Mouse (Mus musculus) NIH3T3 (cell line): ENCODE data around the gene Bag5.
"Not testable (repeated sequence)": the region's sequence is repeated elsewhere in the genome, so short reads cannot be mapped to it uniquely, and the experiment has no call there.

Source experiments
- DNase-seq: peaks from one replicate; pipeline ENCODE4 v3.0.0-alpha.2; 2012; ENCODE audit warnings: low read depth

The Bag5 gene

DNA sequence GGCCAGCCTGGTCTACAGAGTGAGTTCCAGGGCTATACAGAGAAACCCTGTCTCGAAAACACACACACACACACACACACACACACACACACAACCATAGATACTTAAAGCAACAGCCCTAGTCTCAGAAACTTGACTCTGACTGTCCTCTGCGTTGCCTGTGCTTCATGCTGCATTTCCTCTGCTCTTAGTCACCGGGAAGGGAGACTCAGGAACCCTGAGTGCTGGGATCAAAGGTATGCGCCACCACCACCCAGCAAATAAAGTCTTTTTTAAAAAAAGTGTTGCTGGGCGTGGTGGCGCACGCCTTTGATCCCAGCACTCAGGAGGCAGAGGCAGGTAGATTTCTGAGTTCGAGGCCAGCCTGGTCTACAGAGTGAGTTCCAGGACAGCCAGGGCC, 23.6 kb upstream of the Bag5 start:
- DNase-seq = not testable (repeated sequence)

DNA sequence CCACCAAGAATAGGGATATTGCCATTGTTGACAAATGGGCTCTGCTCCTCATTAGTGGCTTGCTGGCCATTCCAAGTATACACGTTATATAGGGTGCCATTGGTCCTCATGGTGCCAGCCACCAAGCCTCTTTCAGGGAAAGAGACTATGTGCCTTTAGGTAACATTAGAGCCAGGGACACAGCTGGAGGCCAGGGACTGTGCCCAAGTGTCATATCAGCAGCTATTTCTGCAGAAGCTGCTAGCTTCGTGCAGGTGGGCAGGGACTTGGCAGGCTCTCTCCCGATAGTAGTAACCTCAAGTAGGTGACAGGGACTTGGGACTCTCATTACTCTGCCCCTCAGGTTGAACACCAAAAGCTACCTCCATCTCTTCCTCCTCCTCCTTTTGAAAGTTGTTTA, 21.9 kb upstream of the Bag5 start:
- no peak for DNase-seq

DNA sequence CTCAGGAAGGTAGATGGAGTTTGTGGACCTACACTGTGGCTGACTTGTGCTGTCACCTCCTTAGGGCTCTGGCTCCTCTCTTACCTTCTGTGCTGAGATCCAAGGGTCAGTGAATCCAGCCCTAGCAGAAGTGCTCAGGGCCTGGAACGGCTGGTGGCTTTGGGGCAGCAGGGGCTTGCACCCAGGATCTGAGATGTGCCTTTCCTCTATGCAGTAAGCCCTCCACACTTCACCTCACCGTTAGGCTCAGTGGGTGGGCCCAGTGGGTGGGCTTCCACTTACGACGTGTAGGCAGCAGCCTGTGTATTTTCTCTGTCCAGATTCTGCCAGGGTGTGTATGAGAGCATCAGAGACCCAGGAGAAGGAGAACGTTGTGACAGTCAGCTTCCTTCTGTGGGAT, 19.9 kb upstream of the Bag5 start:
- DNase-seq = no peak

DNA sequence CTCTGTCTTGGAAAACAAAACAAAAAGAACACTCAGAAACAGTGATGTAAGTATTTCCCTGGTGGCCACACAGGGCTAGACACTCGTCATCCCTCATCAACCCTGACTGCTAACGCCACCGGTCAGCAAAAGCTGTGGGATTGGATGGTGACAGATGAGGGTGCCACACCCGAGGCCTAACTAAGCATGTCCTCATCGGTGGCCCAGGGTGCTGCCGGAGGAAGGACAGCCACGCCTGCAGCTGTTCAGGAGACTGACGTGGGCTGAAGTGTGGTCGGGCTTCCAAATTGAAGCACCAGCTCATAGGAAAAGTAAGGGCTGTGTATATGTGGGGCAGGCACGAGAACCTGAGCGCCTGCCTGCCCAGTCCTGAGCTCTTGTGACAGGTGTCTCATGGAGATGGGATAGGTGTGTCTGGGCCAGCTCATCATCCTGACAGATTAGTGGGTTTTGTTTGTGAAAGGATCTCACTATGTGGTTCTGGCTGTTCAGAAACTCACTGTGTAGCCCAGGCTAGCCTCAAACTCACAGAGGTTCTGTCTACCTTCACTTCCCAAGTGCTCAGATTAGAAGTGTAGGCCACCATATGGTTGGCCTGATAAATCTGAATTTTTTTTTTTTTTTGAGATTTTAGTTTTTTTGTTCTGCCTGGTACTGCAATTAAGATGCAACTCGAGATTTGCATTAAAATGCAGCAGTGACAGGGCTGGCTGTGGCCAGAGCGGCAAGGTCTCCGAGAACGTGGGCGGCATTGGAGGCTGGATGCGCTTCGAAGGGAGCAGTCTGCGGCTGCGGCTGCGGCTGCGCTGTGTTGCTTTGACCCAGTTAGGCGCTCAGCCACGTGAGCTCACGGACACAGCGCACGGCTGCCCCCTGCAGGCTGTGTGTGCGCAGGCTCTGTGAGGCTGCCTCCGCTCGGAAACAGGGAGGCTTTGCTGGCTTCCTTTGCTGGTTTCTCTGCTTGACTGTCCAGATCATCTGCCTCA, 19.1 kb upstream of the Bag5 start:
- DNase-seq = peak; percentile 96

DNA sequence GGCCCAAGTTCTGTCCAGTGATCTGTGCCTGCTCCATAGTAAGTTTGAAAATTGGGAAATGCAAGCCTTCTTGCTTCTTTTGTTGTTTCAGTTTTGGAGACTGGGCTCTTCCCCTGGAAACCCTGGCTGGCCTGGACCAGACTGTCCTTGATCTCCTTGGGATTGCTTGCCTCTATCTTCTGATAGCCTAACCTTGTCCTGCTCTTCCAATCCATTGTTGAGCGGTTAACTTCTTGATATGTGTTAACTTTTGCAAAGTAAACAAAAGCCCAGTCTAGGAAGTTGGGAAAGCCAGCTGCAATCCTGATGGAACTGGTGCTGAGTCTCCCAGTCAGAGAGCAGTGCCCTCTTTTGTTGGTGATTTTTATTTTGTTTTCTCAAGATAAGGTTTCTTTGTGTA, 14.9 kb upstream of the Bag5 start:
- no peak for DNase-seq

DNA sequence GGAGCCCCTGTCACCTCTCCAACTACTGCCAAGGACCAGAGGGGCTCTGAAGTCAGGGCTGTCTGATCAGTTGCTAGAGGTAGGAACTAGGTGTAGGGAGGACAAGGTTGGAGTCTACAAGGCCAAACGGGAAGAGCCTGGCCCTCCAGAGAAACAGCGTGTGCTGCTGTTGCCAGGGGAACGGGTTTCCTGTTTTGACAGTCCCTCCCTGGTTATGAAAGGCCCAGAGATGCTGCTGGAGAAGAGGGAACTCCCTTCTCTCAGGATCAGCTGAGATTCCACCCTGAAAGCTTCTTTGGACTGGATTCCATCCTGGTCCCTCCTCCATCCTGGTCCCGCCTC, 13.0 kb upstream of the Bag5 start:
- no peak for DNase-seq

DNA sequence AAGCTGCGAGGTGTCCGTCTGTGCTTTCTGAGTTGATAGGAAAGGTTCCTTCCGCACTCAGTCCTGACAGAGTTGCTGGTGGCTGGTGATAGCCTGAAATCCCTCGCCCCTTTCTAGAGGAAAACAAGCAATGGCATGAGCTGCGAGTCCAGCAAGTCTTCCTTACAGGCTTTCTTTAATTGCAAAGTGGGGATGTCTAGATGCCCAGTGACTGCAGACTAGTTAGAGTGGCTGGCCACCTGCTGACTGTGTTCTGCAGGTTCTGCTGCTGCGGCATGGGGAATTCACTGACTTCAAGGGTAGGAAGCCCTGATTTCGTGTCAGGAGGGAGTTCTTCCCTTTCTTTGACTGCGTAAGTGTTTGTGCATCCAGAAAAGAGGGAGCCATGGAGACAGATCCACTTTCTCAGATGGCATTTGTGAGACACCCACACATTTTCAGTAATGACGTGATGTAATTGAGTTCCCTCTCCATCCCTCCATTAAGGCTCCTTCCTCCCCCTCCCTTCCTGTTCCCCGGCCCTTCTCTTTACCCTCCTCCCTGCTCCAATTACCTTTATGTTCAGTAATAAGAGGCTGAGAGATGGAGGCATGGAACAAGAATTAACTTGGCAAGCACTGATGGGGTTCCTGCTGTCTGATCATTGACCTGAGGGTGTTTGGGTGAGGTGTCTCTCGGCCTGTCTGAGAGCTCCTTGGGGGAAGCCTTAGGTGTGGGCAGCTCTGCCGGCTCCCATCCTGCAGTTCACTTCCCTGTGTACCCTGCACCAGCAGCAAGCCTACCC, 12.5 kb upstream of the Bag5 start:
- no peak for DNase-seq

DNA sequence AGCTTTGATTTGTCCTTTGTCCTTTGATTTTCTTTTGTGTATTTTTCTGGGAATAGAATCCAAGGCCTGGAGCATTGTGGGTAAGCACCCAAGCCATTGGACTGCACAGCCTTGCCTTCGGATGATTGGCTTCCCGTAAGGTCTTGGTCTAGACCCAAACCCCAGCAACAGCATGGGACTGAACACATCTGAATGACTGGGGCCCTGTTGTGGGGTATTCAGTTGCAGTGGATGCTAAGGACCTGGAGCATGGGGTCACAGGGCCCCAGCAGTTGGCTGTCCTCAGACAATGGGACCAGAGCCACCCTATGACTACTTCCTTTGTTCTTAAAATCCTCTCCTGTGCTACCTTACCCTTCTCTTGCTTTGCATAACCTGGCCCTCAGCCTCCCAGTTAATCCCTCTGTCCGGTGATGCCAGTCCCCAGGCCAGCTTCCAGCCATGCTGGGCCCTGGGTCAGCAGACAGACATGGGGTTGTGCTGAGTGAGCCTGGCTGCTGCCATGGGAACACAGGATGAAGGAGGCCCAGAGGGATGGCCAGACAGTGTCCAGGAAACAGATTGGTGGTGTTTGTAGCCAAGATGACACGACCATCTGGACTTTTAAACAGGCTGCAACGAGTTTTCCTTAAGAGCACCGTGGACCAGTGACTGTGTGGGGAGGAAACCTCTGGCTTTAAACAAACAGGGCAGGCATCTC, 11.7 kb upstream of the Bag5 start:
- no peak for DNase-seq

DNA sequence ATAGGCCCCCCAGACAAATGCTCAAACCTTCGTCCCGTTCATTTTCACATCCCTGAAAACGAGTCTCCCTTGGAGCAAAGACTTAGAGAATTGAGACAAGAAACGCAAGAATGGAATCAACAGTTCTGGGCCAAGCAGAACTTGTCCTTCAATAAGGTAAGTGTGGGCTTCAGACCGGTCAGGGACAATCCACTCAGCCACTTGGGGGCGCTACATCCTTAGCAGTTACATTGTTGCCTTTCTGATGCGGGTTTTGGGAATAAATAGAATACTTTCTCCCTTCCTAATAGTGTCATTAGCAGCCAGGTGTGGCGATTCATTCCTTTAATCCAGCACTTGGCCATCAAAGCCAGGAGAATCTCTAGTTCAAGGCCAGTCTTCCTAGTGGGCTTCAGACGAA, 9.6 kb upstream of the Bag5 start:
- peak; percentile 60 for DNase-seq

DNA sequence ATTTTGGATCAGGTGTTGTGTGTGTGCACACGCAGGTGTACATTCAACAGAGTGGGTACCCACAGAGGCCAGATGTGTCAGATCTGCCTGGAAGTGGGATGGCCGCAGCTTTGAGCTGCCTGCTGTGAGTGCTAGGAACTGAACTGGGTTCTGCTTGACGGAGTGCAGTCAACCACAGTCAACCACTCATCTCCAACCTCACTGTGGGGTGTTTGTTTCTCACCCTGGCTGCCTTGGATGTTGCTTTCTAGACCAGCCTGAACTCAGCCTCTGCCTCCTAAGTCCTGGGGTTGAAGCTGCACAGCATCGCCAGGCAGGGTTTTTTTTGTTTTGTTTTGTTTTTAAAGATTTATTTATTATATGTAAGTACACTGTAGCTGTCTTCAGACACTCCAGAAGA, 7.2 kb upstream of the Bag5 start:
- no peak for DNase-seq

DNA sequence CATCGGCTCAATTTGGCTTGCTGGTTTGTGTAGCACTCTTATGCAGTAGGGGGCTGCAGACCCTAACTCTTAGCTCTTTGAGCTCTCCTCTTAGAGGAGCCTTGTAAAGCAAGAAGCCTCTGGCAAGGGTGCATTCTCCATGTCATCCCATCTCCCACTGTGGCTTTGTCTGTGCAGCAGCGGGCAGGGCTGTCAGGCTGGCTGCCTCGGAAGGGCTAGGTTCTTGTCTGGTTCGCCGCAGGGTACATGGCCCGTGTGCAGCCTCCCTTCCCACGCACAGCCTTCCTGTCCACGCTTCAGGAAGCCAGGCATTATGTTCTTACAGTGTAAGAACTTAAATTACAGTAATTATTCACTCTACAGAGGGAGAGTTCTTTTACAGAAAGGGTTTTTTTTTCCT, 5.6 kb upstream of the Bag5 start:
- DNase-seq = no peak

DNA sequence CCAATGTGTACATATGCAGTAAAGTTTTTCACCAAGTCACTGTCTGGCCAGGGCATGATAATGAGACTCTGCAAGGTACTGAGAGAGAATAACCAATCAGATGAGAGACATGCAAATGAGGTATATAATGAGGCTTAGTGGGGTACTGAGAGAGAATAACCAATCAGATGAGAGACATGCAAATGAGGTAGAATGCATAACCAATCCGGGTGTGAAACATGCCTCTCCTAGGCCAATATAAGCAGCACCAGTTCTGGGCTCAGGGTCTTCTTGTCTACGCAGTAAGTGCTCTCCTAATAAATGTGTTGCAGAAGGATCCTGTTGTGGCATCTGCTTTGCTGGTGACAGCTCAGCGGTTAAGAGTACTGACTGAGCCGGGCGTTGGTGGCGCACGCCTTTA, 3.4 kb upstream of the Bag5 start:
- DNase-seq = no peak

DNA sequence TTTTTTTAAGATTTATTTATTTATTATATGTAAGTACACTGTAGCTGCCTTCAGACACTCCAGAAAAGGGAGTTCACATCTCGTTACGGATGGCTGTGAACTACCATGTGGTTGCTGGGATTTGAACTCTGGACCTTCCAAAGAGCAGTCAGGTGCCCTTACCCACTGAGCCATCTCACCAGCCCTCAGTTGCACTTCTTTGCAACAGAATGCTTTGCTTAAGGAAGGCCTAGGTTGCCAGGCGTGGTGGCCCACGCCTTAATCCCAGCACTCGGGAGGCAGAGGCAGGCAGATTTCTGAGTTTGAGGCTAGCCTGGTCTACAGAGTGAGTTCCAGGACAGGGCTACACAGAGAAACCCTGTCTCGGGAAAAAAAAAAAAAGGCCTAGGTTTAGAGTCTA, 823 bp upstream of the Bag5 start:
- DNase-seq = not testable (repeated sequence)

DNA sequence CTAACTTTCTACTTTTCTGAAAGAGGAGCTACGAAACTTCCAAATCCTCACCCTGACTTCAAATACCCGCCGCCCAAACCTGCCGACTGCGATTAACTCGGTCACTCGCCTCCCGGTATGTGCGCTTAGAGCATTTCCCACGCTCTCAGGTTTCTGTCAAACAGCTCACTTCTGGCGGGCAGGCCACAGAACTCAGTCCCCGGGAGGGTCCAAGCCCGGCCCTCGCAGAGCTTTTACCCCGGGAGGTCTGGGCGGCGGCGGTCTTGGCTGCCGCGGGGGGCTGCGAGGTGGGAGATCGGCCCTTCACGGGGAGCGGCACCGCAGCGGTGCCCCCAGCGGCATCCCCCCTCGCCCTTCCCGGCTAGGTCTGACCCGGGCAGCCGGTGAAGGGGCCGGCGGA, 581 bp downstream of the Bag5 start:
- peak; percentile 32 for DNase-seq

DNA sequence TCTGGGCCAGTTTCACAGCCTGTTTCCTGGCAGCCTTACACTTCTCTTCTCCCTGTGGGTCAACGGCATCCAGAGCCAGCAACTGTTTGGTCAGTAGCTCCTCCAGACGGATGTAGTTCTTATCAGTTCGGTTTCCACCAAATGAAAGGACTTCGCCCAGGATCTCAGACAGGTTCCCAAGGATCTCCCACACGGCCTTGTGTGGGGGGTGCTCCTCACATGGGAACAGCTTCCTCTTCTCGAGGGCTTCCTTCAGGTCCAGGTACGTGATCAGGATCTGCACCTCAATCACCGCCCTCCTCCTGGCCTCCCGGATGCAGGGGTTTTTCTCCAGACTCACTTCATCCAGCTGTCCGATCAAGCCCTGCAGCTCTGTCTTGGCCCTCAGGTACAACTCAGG, 3.0 kb downstream of the Bag5 start:
- no peak for DNase-seq

DNA sequence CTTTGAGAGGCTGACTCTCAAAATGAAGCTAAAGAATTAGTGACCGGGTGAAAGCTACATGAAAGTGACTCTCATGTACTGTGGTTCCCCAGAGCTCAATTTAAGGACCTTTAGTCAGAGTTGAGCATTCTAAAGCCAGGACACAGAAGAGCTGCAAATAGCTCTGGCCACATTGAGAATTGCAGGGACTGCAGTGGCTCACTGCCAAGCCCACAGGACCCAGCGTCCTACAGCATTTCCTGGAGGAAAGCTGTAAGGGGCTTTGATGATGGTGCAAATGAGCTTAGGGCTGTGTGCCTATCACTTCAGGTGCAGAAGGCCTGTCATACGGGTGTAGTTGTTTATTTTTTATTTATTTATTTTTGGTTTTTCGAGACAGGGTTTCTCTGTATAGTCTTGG, 4.9 kb downstream of the Bag5 start:
- DNase-seq = no peak

DNA sequence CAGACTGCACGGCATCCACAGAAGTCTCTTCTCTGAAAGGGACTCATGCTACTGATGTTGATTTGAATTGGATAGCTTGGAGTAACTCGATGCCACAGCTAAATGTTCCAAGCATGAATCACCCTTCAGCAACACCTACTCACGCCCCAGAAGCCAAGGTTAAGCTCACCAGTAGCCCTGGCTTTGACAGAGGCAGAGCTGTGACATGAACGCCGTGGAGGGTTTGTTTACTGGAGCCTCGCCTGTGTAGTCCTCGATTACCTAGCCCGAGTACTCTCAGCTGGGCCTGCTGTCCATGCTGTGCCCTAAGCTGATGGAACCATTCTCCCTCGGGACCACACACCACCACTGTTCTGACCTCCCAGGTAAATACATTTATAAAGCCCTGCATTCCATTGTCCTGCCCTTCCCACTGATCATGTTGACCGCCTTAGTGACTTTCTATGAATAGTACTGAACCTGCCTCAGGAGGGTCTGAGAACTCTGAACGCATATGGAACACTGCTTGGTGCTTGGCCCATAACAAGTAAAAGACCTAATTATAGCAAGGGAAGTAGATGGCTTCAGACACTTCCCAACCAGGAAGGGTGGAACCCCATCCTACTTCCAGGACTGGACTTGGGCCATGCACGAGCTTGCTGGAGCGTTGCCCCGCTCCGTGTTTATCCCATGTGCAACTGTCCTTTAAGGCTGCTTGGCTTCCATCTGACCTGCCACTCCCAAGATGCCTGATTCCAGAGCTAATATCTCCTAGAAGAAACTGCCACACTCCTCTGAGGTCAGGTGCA, 7.7 kb downstream of the Bag5 start:
- DNase-seq = peak; percentile 71

DNA sequence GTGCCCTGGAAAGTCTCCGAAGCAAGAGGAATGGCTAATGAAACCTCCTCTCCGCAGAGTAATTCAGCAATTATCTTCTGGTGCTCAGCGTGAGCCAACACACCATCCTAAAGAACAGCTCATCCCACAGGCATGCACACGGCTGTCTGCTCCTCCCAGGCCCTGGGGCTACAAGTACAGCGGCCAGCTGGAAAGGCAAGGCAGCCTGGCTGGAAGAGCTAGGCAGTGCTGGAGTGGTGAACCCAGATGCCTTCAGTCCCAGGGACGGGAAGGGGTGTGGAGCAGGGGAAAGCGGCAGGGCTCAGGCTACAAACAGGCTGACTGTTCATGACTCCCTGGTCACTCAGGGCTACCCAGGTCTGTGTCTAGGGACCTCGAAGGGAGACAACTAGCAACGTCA, 8.4 kb downstream of the Bag5 start:
- DNase-seq = peak; percentile 97

DNA sequence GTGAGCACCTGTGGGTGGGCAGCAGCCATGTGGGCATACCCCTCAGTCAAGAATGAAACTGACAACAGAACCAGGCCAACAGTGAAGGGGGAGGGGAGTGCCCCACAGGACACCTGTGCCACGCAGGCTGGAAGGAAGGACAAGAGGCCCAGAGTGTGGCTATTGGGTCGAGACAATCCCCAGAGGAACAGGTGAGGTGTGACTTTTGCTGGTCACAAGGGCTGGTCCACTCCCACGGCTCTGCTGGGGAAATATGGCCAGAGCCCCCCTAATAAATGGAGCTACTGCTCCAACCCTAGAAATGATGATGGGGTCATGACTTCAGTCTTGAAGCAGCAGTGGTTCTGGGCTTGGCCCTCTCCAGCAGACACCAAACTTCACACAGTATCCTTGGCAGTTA, 9.8 kb downstream of the Bag5 start:
- no peak for DNase-seq

DNA sequence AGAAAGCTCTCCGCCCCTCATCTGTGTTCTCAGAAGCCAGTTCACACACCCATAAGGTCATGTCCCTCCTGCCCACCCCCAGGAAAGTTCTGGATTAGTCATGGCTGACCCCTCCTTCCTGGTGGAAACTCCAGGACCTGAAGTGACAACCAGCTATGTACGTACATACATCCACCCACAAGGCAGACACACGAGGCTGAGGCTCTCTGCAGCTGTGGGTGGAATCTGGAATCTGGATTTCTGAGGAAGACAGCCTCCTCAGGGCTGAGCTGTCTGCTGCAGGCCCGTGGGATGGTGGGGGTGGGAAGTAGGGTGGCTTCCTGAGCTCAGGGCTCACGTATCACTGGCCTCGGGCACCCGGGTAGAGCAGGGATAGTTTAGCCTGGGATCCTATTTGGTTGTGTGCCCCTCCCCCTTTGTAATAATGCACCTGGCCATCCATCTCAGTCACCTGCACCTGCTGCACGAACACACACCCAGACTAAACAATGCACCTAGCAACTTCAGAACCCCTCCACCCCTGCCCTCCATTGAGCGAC, 12.1 kb downstream of the Bag5 start:
- DNase-seq = peak; percentile 37

DNA sequence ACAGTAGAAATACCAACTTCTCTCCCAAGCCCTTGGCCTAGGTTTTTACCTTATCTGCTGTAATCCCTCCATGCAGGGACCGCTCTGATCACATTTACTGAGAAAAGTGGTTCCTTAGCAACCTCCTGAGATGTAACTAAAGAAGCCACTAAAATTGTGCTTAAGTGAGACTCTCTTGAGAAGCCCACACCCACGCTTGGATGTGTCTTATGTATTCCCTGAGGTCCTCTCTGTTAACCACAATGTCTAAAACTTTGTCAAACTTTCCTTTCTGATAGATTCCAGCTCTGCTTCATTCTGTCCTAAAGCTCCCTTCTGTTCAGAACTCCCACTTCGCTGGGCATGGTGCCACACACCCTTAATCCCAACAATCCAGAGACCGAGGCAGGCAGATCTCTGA, 13.5 kb downstream of the Bag5 start:
- DNase-seq = no peak
